Mouse (Mus musculus): ENCODE results near the gene Ern1. TPM values are rescaled to one million over a fixed set of nuclear protein-coding genes. Genes with fewer than 3 reads are reported as not detected.

The Ern1 gene
- polyA plus RNA-seq (2015; fragmentation: Nextera tagmentation; extraction: Ambion mirVana), result 3.9 and 4.4 TPM in 2 replicates

DNA sequence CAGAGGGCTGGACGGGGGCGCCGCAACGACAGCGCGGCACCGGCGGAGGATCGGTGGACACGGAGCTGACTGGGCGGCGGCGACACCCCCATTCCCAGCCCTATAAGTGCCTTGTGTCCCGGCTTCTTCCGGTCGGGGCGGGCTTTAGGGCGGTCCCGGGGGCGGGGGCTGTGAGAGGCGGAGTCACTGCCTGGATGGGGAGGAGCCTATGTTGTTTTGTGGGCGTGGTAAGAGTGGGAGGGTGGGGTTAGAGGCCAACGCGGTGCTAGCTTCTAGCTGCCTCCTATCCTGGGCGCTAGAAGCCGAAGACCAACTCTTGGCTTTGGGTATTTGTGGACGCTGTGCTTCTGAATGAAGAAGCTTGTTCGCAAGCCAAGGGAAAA is at the start of gene Ern1:
Gene Ern1 (minus strand): TSS at position 120 of the 383 bp plus-strand sequence.
- Histone ChIP-seq H3K4me2 (peak within 1 kb of the TSS; percentile 86), H3K4me1 (replicated peaks) (peaks cover 58% of the 10 kb centered on the region), H3K9ac (peak within 1 kb of the TSS; percentile 93), H3K27me3 (no peaks in the 10 kb centered on the region), H3K27ac (peak within 1 kb of the TSS; percentile 94), H3K36me3 (no peaks in the 10 kb centered on the region), H3K4me3 (replicated peaks) (peak within 1 kb of the TSS; percentile 90), H3K9me3 (replicated peaks) (no peaks in the 10 kb centered on the region)
- DNase-seq (peak; percentile 93), ATAC-seq (ENCODE audit: low read depth) (peak; percentile 96)
- under 1% methylated on average over 28 of the region's 28 CpGs for WGBS (ENCODE audit: insufficient replicate concordance)

DNA sequence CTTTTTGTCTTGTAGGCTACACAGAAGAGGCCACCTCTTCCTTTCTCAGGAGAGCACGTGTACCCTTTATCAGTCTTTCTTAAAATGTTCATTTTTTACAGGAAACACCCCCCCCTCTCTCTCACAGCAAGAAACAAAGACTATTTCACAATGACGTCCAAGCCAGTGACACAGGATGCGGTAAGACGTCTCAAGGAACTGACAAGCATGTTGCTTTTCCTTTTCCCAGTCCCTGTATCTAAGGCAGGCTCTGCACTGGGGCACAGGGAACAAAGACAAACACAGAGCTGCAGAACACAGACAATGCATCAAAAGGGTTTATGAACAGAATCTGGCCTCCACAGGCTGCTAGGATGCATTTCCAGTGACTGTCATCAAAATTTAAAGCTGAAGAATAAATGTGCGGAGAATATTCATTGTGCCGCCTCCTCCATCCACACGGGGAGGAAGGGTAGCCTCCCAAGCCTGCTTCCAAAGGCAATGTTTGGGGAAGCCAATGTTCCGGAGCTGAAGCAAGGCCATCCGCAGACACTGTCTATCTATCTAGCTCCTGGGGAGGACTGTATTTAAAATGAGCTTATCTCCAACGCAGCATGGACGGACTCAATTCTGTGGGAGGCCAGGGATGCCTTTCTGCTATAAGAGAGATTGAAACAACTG is 48.7 kb upstream of the Ern1 start:
- DNase-seq, result peak; percentile 12

DNA sequence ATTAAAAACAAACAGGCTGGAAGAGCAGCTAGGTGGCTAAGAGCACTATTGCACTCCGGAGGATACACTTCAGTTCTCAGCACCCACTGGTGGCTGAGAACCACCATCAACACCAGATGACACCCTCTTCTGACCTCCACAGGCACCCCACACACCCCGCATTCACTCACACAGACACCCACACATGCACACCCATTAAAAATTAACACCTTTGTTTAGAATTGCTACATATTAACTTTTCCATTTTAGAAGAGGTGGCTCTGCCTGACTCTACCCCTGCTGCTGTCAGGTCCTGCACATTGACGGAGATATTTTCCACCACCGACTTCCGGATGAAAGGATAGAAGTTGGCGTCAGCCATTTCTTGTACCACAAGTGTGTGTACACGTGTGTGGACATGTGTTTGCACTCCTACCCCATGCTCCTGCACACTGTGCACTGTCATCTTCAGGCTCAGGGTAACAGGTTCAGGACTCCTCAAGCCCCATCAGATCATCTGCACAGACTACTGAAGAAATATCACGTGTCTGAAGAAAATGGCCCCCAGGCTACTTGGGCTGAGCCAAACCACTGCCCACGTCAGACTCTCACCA is 48.1 kb upstream of the Ern1 start:
- 64% methylated on average over 9 of the region's 9 CpGs for WGBS (ENCODE audit: insufficient replicate concordance)
- Histone ChIP-seq H3K9me3 (replicated peaks) (no peaks in the 10 kb centered on the region), H3K36me3 (peaks cover 43% of the 10 kb centered on the region), H3K27ac (peak overlapping the region; percentile 47; the same call in 1 of the 2 replicates), H3K4me2 (no peak overlapping the region), H3K9ac (no peak overlapping the region), H3K27me3 (no peaks in the 10 kb centered on the region), H3K4me3 (replicated peaks) (no peak overlapping the region), H3K4me1 (replicated peaks) (peaks cover 55% of the 10 kb centered on the region)
- ATAC-seq (ENCODE audit: low read depth) (no peak), DNase-seq (no peak)

More for the DNA sequence above, 48.7 kb upstream of the Ern1 start:
- Histone ChIP-seq H3K36me3 (peaks cover 37% of the 10 kb centered on the region), H3K9ac (no peak overlapping the region; the same call in 1 of the 2 replicates), H3K27ac (peak overlapping the region; percentile 71), H3K27me3 (no peaks in the 10 kb centered on the region), H3K4me2 (no peak overlapping the region), H3K4me3 (replicated peaks) (no peak overlapping the region), H3K9me3 (replicated peaks) (no peaks in the 10 kb centered on the region), H3K4me1 (replicated peaks) (peaks cover 55% of the 10 kb centered on the region)
- 25% methylated on average over 11 of the region's 11 CpGs for WGBS (ENCODE audit: insufficient replicate concordance)
- ATAC-seq (ENCODE audit: low read depth), result peak; percentile 63

DNA sequence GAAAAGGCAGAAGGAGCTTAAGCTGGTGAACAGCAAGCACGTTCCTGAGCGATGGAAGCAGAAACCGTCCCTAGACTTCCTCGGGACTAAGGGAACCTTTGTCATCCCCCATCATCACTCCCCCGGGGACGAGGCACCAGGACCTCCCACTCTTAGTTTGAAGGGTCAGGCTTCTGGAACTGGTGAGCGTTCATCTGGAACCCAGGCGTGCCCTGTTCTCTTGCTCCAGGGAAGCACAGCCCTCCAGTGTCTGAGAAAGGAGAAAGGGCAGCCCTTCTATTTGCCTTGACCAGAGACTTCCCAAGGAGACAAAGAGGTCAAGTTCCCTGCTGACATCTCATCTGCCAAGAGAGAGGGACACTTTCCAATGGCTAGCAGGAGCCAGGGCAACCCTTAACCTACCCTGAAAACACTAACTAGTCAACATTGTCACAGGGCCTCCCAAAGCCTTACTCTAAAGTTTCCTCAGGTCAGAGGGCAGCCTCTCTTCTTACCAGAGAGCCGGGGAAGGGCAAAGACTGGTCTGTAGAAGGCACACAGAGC is 44.7 kb upstream of the Ern1 start:
- peaks cover 29% of the 10 kb centered on the region for H3K36me3 ChIP-seq
- H3K4me2 ChIP-seq, result no peak overlapping the region
- ATAC-seq (ENCODE audit: low read depth) (no peak), DNase-seq (no peak)
- H3K4me1 ChIP-seq (replicated peaks), result peaks cover 59% of the 10 kb centered on the region
- H3K27ac ChIP-seq, result no peak overlapping the region
- no peaks in the 10 kb centered on the region for H3K27me3 ChIP-seq
- no peak overlapping the region for H3K4me3 ChIP-seq (replicated peaks)
- H3K9me3 ChIP-seq (replicated peaks), result no peaks in the 10 kb centered on the region
- 82% methylated on average over 9 of the region's 9 CpGs for WGBS (ENCODE audit: insufficient replicate concordance)
- no peak overlapping the region for H3K9ac ChIP-seq

DNA sequence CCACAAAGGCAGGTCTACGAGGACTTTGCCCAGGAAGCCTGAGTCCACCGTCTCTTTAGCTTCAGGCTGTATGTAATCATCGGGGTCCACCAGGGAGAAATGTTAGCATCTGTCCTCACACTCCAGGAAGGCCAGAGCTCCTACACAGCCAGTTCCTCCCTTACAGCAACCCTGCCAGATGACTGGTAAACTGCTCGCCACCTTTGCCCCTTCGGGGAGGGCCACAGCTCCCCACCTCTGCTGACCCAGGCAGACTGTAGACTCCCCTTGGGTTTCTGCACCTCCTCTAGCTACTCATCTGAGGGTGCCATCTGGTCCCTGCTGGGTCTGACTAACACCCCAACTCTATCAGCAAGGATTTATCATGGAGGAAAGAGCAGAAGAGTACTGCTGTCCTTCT is 42.1 kb upstream of the Ern1 start:
- Histone ChIP-seq H3K27me3 (no peaks in the 10 kb centered on the region), H3K36me3 (peaks cover 34% of the 10 kb centered on the region), H3K9me3 (replicated peaks) (no peaks in the 10 kb centered on the region), H3K9ac (no peak overlapping the region), H3K4me2 (no peak overlapping the region), H3K4me3 (replicated peaks) (no peak overlapping the region), H3K27ac (peak overlapping the region; percentile 54), H3K4me1 (replicated peaks) (peaks cover 46% of the 10 kb centered on the region)
- ATAC-seq (ENCODE audit: low read depth) (peak; percentile 15; the same call in 1 of the 2 replicates), DNase-seq (no peak)
- WGBS (ENCODE audit: insufficient replicate concordance), result 71% methylated on average over 5 of the region's 5 CpGs

DNA sequence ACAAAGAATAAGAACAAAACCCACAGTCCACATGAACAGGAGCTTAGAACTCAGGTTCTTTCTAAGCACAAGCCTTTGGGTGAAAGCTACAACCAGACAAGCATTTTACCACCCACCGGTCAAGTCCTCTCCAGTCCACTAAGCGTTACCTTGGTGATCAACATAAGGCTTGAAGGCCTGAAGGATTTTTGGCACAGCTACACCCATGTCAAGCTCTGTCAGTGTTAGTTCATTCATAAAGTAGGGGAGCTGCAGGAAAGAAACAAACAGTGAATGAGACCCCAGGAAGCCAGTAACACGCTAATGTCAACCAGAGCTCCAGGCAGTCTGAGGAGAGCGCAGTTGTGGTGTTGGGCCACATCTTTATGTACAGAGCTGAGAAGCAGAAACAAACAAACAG is 41.5 kb upstream of the Ern1 start:
- no peak overlapping the region for H3K27ac ChIP-seq
- no peak overlapping the region for H3K4me2 ChIP-seq
- no peak overlapping the region for H3K9ac ChIP-seq
- H3K36me3 ChIP-seq, result peaks cover 40% of the 10 kb centered on the region
- 88% methylated on average over 4 of the region's 4 CpGs for WGBS (ENCODE audit: insufficient replicate concordance)
- no peaks in the 10 kb centered on the region for H3K27me3 ChIP-seq
- H3K9me3 ChIP-seq (replicated peaks), result no peaks in the 10 kb centered on the region
- peaks cover 40% of the 10 kb centered on the region for H3K4me1 ChIP-seq (replicated peaks)
- H3K4me3 ChIP-seq (replicated peaks), result no peak overlapping the region
- no peak for ATAC-seq (ENCODE audit: low read depth)
- no peak for DNase-seq

DNA sequence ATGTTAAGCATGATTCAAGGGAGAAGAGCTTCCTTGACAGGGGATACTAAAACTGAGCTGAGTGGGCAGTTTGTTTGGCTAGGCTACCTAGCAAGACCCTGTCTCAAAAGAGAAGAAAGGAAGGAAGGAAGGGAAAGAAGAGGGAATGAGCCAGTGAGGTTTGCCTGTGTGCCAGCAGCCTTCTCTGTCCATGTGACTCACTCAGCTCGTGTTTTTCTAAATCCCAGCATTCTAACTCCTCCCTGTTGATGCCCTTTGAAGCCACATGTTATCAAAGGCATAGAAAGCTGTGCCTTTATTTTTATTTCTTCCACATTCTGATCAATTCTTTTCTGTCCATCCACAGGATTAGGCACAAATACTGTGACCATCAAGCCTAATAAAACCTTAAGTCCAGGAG is 40.3 kb upstream of the Ern1 start:
- peaks cover 34% of the 10 kb centered on the region for H3K36me3 ChIP-seq
- no peaks in the 10 kb centered on the region for H3K9me3 ChIP-seq (replicated peaks)
- H3K27ac ChIP-seq, result peak overlapping the region; percentile 18; the same call in 1 of the 2 replicates
- H3K9ac ChIP-seq, result no peak overlapping the region
- no peaks in the 10 kb centered on the region for H3K27me3 ChIP-seq
- H3K4me1 ChIP-seq (replicated peaks), result peaks cover 36% of the 10 kb centered on the region
- ATAC-seq (ENCODE audit: low read depth) (no peak), DNase-seq (no peak)
- no peak overlapping the region for H3K4me2 ChIP-seq
- WGBS (ENCODE audit: insufficient replicate concordance), result 35% methylated on average over 1 of the region's 1 CpGs
- H3K4me3 ChIP-seq (replicated peaks), result no peak overlapping the region

DNA sequence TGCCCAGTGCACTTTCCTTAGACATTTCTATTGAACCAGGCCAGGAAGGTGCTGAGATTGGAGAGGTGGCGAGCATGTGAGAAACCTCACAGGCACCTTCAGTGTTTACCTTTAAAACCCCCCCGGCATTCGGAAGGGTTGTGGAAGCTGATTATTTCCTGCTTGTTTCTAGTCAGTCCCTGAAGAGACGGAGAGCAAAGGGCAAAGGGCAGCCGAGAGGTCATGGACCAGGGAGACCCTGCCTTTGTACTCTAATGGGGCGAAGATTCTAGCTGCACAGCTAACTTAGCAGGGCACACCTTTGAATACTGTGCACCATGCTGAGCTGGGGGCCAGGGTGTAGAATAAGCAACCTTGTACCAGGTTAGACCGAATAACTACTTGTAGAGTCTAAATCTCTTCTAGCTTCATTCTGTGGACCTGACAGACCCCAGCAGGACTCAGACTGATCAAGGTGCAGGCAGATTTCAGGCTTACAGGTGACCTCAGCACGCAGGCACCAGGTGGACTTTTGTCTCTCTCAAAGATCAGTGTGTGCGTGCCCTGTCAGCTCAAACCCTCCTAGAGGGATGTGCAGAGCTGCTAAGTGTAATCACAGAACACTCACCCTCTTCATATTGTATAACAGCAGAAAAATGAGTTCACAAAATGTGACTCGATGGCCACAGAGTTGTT is 39.6 kb upstream of the Ern1 start:
- Histone ChIP-seq H3K27me3 (no peaks in the 10 kb centered on the region), H3K9ac (no peak overlapping the region), H3K9me3 (replicated peaks) (no peaks in the 10 kb centered on the region), H3K4me2 (no peak overlapping the region), H3K4me3 (replicated peaks) (no peak overlapping the region), H3K4me1 (replicated peaks) (peaks cover 39% of the 10 kb centered on the region), H3K27ac (0 out of 2 replicates have a peak overlapping the region, but pooled peaks have one; percentile 21), H3K36me3 (peaks cover 30% of the 10 kb centered on the region)
- no peak for DNase-seq
- 65% methylated on average over 10 of the region's 10 CpGs for WGBS (ENCODE audit: insufficient replicate concordance)
- no peak for ATAC-seq (ENCODE audit: low read depth)

DNA sequence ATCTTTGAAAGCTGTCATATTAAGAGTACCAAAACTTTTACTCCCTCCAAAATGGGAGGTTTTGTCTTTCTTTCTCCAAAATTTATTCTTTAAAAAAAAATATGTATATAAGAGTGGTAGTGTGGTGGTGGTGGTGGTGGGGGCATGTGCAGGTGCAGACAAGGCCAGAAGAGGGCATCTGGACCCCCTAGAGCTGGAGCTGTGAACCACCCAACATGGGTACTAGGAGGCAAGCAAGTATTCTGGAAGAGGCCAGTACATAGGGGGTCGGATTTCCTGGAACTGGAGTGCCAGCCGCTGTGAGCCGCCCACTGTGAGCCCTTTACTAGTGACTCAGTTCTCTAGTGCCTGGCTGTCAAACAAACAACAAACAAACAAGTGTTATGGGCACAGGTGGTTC is 34.9 kb upstream of the Ern1 start:
- Histone ChIP-seq H3K4me1 (replicated peaks) (peaks cover 27% of the 10 kb centered on the region), H3K4me2 (no peak overlapping the region), H3K9ac (no peak overlapping the region), H3K9me3 (replicated peaks) (no peaks in the 10 kb centered on the region), H3K27me3 (no peaks in the 10 kb centered on the region), H3K4me3 (replicated peaks) (no peak overlapping the region), H3K36me3 (peaks cover 19% of the 10 kb centered on the region), H3K27ac (no peak overlapping the region)
- ATAC-seq (ENCODE audit: low read depth) (no peak), DNase-seq (no peak)
- 47% methylated on average over 3 of the region's 3 CpGs for WGBS (ENCODE audit: insufficient replicate concordance)

DNA sequence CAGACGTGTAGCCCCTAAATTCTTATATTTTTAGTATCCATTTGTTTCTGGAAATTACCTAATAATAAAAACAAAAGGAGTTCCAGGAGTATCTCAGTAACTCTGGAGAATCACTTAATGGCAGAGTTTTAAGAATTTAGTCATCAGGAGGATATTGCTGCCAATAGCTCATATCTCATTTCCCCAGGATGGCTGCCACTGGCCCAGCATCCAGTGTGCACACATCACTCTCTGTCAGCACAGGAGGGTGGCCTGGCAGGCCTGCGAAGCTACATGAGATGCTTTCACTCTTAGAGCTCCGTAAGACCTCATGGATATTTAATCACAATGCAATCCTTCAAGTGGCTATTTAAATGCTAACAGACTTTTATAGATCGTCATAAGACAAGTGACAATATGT is 34.0 kb upstream of the Ern1 start:
- Histone ChIP-seq H3K9me3 (replicated peaks) (no peaks in the 10 kb centered on the region), H3K27me3 (no peaks in the 10 kb centered on the region), H3K36me3 (peaks cover 23% of the 10 kb centered on the region), H3K4me3 (replicated peaks) (no peak overlapping the region), H3K4me2 (no peak overlapping the region), H3K27ac (no peak overlapping the region), H3K4me1 (replicated peaks) (peaks cover 22% of the 10 kb centered on the region), H3K9ac (no peak overlapping the region)
- ATAC-seq (ENCODE audit: low read depth) (no peak), DNase-seq (no peak)
- WGBS (ENCODE audit: insufficient replicate concordance), result 72% methylated on average over 4 of the region's 4 CpGs

DNA sequence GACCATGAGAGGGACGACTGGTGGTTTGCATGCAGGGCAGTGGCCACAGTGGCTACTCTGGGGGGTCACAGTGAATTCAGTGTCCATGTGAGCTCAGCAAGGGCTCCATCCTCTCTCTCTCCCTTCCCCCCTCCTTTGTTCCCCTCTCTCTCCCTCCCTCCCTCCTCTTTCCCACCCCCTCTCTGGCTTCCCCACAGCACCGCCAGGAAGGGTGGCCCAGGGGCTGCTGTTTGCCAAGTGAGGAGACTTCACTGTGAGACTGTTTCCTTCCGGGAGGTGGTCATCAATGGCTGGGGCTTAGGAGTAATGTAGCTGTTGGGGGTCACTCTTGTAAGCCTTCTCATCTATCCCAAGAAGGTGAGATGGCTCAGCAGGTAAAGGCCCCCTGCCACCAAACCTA is 32.8 kb upstream of the Ern1 start:
- WGBS (ENCODE audit: insufficient replicate concordance), result 73% methylated on average over 3 of the region's 3 CpGs
- H3K27me3 ChIP-seq, result no peaks in the 10 kb centered on the region
- H3K4me2 ChIP-seq, result no peak overlapping the region
- no peak overlapping the region for H3K4me3 ChIP-seq (replicated peaks)
- no peaks in the 10 kb centered on the region for H3K9me3 ChIP-seq (replicated peaks)
- H3K36me3 ChIP-seq, result peaks cover 23% of the 10 kb centered on the region
- H3K27ac ChIP-seq, result no peak overlapping the region
- no peak overlapping the region for H3K9ac ChIP-seq
- peaks cover 26% of the 10 kb centered on the region for H3K4me1 ChIP-seq (replicated peaks)
- DNase-seq, result no peak
- no peak for ATAC-seq (ENCODE audit: low read depth)

All from liver, embryonic 13.5 days (tissue).